Mouse (Mus musculus): ENCODE results near the gene Cxcr5.

Gene Cxcr5

DNA sequence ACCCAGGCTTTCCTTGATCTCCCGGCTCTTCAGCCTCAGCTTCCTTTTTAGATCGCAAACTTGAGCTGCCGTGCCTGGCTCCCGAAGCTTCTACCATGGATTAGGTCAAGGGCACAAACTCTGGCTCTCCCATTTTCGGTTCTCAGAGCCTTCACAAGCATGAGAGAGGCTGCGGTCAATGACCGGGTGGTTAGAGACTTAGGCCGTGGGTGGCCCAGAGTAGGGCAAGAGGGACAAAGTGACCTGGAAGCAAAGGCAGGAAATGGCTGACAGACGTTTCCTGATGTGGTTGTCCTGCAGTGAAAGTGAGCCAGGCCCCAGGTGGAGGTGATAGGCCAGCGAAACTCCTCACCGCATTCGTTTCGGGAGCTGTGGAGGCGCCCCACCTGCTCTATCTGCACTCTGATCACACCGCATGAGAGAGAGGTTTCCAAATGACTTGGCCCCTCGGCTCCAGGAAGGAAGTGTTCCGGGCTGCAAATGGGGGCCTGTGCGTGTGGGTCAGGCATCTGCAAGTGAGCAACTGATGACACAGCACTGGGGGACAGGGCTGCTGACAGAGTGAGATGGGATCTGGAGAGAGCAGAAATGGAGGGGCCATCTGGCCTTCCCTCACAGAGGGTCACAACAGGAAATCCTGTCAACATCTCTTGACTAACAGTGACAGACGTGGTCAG lies 23.9 kb downstream of the Cxcr5 start:
- peak; percentile 19 to 29 for DNase-seq

DNA sequence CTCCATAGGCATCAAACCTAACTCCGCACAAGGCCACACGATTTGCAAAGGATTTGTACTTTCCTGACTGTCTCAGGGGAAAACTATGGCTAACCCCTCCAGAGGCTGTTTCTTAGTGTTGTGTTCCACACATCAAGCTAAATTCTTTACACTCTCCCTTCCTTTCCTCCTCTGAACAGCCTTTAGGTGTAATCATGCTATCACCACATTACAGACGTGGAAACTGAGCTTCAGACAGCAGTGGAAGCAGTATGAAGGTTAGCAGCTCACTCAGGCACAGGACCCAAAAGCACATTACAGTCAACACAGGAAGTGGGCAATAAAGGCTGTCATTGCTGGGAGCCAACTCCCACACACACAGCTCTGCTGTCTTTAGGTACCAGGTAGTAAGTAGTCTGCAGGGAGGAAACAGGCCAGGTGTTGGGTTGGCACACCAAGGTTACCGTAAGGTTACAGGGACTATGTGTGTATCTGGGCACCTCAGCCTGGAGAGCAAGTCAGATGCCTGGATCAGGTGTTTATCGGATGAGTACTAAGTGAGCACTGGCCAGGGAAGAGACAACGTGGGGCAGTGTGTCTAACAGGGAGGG lies 28.6 kb downstream of the Cxcr5 start:
- DNase-seq = no peak

DNA sequence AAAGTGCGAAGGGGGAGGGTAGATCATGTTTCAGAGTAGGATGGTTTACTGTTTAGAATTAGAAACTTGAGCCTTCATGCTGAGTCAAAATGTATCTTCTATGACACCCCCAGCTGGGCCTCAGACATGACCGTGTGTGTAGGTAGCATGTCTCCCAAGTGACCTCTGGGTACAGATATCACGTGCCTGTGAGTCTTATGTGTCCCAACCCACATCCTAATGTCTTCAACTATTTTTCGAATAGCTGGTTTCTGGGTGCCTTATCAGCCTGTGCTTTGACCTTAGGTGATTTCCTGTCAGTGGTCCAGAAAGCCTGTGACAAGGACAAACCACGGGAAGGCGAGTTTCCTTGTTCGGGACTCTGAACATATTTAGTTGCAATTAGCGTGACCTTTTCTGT lies 33.3 kb downstream of the Cxcr5 start:
- no peak for DNase-seq

DNA sequence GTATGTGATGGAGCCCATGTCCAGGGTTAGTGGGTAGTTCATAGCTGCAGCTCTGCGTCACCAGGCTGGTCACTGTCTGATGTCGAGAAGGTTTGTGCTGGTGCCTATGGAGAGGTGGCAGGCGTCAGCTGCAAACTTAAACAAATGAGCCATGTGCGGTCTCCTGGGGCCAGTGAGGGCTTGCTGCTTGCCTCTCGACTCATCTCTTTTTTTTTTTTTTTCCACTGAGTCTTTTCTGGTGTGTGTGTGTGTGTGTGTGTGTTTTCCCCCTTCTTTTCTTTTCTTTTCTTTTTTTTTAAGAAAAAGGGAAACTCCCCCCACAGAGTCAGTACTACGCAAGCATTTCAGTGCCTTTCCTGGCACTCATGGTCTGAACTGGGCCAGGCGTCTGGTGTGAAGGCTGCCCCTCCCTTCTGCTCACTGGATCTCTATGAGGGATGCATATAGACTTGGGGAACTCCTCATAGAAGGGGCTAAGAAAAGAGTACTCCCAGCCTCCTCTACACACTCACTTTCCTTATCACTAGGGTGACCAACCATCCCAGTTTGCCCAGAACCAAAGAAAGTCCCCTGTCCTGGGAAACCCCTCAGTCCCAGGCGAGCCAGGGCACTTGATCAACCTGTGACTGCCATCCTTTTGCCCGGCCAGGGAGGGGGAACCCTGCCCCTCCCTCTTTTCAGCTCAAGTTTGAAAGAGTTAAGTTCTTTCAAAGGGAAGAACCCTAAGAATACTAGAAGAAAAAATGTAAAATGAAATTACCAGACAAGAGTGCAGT lies 35.2 kb downstream of the Cxcr5 start:
- no peak for DNase-seq

DNA sequence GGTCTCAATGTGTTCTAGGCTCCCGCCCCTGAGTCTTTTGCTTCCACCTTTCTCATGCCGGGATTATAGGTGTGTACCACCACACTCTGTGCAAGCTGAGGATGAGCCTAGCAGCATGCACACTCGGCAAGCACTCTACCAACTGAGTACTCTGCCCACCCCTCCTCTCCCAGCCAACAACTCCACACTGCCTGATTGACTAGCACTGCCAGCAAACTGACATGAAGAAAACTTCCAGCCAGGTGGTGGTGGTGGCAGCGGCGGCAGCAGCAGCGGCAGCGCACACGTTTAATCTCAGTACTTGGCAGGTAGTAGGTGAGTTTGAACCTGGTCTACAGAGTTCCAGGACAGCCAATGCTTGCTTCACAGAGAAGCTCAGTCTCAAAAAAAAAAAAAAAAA lies 36.1 kb downstream of the Cxcr5 start:
- no peak for DNase-seq

DNA sequence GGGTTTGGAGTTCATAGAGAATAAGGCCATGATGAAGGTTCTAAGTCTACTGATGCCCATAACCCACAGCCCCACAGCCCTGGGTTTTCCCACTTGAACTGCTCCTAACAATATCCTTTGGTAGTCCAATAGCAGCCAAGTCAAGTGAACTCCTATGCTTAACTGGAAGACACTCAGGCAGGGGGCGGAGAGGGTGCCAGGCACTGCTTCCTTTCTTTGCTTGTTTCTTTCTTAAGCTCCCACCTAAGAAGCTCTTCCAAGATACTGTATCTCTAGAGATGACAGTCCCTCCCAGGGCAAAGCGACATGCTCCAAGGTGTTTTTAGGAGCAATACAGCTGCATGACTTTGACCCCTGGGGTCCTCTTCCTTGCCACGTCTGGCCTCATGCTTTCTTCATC lies 36.7 kb downstream of the Cxcr5 start:
- no peak for DNase-seq

DNA sequence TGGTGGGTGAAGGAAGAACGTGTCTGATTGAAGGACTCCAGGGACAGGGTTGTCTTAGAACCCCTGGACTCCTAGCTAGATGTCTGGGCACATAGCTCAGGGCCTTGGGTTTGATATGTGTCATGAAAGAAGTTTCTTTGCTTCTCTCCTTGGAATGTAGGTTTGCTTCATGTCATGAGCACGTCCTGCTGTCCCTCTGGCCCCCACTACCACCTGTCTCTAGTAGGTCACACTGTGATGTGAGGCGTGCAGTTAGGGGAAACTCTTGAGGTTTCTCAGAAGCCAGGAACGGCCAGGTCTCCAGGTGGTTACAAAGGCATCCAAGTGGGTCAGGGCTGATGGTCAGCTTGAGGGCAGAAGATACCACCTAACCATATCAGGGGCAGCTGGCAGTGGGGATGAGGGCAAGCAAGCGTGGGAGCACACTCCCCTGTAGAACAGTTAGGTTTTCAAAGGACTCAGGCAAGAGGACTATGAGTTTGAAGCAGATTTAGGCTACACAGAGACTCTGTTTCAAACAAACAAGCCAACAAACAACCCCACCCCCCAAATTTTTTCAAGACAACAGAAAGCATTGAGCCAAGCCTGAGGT lies 37.3 kb downstream of the Cxcr5 start:
- no peak for DNase-seq

DNA sequence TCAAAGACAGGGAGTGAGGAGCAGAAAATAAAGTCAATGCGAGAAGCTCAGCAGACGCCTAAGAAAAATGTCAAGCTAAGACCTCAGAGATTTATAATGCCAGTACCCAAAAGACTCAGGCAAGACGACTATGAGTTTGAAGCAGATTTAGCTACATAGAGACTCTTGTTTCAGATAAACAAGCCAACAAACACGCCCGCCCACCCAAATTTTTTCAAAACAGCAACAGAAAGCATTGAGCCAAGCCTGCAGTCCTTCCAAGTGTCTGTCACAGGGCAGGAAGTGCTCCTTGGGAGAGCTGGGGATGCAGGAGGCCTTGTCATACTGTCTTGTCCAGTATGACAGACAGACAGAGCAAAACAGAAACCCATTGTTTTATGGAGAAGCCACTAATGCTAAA lies 38.0 kb downstream of the Cxcr5 start:
- peak; percentile 24 to 42 for DNase-seq

DNA sequence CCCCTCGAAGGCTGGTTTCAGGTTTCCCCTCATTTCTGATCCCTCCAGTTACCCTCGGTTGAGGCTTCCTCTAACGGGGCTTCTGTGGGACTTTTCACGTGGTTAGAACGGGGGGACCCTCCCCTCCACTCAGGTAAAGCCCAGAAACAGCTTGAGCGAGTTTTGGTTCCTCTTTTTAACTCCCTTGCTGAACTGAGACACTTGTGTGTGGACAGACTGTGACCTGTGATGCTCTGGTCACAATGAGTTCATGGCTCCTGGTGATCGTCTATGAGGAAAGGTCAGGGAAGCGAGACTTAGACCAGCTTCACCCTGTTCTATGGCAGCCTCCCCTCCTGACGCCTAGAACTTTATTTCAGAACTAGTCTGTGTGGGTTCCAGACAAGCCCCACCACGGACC lies 39.8 kb downstream of the Cxcr5 start:
- no peak for DNase-seq

DNA sequence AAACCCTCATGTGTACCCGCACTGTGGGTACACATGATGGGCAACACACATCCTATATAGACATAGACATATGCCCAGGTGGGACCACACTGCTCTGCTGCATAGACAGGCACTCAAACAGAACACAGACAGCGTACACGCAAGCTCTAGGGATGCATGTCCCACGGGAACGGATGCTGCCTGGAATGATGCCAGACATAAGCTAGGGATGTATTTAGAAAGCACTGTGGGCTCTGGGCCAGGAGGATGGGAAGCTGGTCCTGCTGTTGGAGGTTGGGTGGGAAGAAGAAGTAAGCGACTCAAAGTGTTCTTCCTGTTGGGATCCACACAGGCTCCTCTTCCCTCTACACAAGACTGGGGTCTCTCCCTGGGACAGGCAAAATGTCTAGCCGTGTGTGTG lies 43.6 kb downstream of the Cxcr5 start:
- peak; percentile 52 to 66 for DNase-seq

DNA sequence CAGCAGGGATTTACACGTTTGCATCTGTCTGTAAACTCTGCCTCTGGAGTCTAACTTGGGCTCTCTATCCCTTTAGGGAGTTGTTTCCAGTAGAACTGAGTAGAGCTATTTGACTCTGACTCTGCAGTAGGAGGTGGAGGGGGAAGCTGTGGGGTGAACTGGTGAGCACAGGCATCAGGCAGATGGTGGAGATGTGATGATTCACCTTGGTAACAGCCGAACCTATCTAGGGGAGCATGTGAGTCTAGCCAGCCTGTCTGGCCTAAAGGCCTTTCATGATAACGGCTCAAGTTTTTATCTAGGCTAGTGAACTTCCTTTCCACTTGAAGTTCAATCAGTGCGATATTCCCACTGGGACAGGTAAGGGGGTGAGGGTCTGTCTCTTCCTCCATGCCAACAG lies 44.3 kb downstream of the Cxcr5 start:
- no peak for DNase-seq

DNA sequence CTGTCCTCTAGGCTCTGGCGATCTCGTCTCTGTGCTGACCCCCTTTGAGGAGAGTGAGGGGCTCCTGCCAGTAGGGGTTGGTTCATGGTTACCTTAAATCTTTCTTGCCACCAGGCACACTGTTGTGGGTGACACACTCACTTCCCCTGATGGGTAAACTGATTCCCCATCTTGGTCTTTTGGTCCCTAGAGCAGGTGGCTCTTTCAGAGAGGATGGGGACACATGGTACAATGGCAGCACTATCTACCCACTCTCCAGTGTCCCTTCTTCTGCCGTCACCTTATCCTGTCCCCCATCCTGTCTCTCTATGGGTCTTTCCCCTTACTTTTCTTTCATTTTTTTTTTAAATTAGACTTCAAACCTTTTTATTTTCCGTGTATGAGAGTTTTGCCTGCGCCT lies 45.8 kb downstream of the Cxcr5 start:
- no peak for DNase-seq

DNA sequence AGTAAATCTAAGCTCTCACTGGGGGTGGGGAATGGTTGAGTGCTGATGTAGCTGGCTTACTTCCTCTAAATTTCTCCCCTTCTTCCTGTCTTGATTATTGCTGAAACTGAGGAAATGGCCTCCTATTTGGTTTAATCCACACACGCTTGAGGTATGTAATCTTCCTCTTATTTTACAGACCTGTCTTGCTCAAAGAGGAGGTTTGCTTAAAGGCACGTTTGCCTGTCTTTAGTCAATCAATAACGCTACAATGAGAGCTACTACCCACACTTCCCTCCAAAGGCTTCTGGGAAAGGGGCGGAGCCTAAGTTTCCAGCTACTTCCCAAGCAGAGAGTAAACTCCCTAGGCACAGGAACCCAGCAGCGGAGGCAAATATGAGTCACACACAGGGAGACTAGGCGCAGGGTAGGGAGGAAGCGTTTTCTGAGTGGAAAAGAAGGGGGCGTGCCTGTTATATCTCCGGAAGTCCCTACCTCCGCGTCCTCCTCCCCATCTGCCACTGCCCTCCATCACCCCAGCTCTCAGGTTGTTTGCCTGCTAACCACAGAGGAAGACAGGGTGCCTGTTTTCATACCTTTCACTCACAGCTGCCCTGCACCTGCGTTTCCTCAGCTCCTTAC lies 46.4 kb downstream of the Cxcr5 start:
- peak; percentile 74 to 85 for DNase-seq

DNA sequence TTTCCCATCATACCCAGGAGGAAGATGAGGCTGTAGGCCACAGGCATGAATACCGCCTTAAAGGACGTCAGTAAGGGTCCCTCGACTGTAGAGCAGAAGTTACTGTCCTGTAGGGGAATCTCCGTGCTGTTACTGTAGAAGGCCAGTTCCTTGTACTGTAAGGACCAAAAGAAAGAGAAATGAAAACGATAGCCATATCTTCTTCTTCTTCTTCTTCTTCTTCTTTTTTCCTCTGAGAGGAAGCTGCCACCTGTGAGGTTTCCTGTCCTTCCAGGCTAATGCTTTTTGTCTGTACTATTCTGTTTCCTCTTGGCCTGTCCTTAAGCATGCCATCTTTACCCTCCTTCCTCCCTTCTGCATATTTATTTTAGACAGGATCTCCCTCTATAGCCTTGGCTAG lies 47.5 kb downstream of the Cxcr5 start:
- no peak for DNase-seq

DNA sequence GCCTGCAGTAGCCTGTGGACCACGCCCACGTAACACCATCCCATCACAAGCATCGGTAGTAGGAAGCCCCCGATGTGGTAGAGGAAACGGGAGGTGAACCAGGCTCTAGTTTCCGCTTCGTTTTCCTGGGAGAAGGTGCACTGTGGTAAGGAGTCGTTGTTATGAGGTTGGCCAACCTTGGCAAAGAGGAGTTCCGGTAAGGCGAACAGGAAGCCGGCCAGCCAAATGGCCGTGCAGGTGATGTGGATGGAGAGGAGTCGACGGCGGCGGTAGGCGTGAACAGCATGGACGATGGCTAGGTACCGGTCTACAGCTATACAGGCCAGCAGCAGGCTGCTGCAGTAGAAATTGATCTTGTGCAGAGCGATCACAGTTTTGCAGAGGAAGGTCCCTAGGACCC lies 48.1 kb downstream of the Cxcr5 start:
- no peak for DNase-seq

DNA sequence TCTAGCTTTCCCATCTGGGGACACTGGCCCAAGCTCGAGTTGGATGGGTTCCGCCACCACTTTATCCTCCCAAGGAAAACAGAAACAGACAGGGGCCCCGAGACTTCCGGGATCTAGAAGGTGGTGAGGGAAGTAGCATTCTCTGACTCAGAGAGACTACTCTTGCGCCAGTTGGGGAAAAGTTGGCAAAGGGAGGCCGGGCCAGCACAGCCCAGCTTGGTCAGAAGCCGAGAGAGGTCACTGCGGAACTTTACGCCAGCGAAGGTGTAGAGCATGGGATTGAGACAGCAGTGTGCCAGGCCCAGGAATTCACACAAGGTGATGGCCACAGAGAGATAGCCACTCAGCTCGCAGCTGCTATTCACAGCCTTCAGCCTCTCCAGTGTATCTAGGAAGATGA lies 48.6 kb downstream of the Cxcr5 start:
- DNase-seq = peak in 1 of 2 experiments; percentile 11

DNA sequence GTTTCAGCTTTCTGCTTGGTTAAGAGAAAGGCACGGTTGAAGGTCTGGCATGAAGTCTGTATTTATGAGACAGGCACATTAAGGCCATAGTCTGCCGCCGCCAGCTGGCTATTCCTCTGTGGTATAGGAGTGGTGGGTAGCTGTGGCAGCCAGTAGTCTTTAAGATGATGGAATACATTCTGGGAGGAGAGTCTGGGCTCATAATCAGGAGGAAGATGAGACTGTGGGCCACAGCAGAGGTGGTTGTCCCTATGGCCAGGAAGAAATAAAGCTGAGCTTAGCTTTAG lies 49.0 kb downstream of the Cxcr5 start:
- peak in 1 of 2 experiments; percentile 10 for DNase-seq

DNA sequence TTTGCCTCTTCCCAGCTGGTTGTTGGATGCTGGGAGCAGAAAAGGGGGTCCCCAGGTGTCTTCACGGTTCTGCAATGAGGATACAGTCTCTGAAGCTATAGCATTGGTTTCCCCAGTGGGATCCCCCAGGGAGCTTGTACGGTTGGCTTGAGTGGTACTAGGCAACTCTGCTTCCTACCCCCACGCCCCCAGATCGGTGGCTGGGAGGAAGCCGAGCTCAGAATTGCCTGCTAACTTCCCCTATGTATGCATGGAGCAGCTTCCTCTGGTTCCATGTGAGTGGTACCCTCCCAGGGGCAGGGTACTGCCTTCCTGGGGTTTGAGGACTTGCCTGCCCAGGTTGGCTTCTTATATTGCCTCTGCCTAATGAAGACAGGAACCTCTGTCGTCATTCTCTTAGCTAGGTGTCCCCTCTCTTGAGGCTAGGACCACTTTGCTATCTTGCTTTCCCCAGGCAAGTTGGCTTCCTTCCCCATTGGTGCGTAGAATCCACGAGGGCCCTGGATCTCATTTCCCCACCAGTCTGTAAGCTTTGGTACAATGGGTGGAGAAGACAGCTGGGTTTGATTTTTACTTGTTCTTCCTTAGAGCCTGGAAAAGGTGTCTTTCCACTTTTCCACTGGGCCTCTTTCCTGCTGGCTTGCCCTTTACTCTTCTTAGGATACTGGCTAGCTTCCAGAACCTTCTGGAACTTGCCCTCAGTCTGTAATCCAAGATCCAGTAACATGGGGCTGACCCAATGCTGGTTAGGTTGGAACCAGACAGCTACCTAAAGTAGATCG lies 49.6 kb downstream of the Cxcr5 start:
- peak; percentile 19 to 41 for DNase-seq

DNA sequence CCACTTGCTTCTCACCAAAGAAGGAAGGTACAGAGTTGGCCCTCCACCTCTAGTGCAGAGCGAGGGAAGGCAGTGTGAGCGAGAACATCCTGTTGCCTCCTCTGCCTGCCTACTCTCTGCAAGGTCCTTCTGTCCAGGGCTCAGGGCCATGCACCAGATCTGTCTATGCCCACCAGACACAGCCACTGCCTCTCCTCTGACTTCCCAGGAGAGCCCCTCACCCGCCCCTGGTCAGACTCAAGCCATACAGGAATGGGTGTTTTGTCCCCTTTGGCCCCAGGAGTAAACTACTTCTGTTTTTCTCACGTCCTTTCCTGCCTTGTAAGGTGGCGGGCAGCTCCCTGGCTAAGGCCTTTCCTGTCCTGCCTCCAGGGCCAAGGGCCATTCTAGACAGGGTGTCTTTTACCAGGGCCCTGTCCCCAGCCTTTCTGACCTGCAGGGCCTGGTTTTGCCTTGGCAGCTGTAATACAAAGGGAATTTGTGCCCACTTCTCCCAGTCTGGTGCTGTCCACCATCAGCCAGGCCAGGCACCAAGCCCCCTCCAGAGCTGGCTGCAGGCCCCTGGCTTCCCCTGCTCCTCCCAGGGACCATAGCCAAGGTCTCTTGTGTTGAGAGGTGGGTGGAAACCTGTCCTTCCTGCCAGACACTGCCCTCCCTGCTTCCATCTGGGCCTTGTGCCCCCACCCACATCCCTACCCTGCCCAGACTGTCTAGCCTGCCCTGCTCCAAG lies 50.6 kb downstream of the Cxcr5 start:
- DNase-seq = peak; percentile 39 to 47

DNA sequence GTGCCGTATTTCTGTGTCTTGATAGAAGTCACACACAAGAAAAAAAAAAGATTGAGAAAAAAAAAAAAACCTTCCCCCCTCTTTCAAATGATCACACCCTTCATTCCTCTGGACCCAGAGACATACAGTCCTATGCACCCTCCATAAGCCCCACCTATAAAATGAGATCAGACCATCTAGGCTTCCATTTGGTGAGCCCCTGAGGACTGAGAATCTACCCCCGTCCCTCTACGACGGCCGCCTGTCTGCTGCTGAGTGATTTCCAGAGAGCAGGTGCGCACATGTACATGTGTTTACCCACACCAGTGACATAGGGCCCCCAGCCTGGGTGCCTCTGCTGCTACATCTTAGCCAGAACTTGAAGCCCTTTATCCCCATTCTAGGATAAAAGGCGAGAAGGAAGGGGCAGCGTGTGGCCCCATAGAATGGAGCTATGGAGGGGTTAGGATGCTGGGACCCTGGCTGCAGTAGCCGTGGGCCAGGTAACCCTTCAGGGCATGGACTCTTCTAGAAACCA lies 51.3 kb downstream of the Cxcr5 start:
- DNase-seq = peak; percentile 20 to 32

DNA sequence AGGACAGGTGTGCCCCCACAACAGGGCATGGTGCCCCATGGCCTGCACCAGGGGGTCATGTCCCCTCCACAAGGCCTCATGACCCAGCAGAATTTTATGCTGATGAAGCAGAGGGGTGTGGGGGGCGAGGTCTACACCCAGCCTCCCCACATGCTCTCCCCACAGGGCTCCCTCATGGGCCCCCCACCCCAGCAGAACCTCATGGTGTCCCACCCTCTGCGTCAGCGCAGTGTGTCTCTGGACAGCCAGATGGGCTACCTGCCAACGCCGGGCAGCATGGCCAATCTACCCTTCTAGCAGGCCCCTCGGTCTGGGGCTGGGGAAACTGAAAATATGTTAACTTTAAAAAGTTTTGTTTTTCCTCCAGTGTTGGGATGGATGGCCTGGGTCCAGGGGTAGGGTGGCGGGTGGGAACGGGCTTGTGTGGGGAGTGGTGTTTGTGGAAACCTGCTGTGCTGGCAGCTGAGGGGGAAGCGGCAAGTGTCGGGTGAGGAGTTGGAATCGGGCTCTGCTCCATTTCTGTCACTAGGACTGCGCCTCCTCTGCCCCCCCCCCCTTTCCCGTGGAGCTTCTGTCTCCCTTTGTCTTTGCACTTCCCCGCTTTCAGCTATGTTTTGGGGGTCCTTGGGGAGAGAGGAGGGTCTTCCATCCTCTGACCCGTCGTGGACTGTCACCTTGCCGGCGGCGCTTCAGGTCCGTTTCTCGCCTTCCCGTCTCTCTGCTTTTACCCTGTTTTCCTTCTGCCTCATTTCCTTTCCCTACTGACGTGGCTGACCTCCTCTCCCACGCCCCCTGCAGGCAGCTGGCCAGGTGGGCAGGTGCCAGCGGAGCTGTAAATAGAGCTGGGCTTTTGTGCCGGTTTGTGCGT lies 52.0 kb downstream of the Cxcr5 start:
- DNase-seq = peak; percentile 93 to 94

Measured in kidney, postnatal 4 days (tissue).